Mouse (Mus musculus): ENCODE results near the gene Fance. TPM values are rescaled to one million over a fixed set of nuclear protein-coding genes. Genes with fewer than 3 reads are reported as not detected.

Fance gene
- polyA plus RNA-seq, 1 experiment: 42.0 TPM

- Histone ChIP-seq H3ac (ENCODE audit: control insufficient read depth, insufficient read length, low read depth) (peak overlapping the region; percentile 97), H3K27me3 (ENCODE audit: control insufficient read depth, insufficient read depth, insufficient read length) (no peaks in the 10 kb centered on the region), H3K79me2 (ENCODE audit: control insufficient read depth, insufficient read depth) (peaks cover 20% of the 10 kb centered on the region), H3K4me3 (ENCODE audit: insufficient read depth, poor library complexity, severe bottlenecking) (peak overlapping the region; percentile 59), H3K36me3 (ENCODE audit: control insufficient read depth, insufficient read depth) (peaks cover 16% of the 10 kb centered on the region), H3K79me3 (ENCODE audit: low read depth) (no peaks in the 10 kb centered on the region)
- no peak for TF ChIP-seq CEBPB (IDR thresholded peaks at IDR 0.05; ENCODE audit: low read depth)
Measured at GRCm38 (mm10) chr17:28313880-28314225, 534 bp downstream of the Fance start.

- no peak overlapping the region for H3K4me3 ChIP-seq (ENCODE audit: insufficient read depth, poor library complexity, severe bottlenecking)
- H3ac ChIP-seq (ENCODE audit: control insufficient read depth, insufficient read length, low read depth): no peak overlapping the region
- H3K36me3 ChIP-seq (ENCODE audit: control insufficient read depth, insufficient read depth): peaks cover 30% of the 10 kb centered on the region
- no peaks in the 10 kb centered on the region for H3K27me3 ChIP-seq (ENCODE audit: control insufficient read depth, insufficient read depth, insufficient read length)
- TF ChIP-seq CTCF (IDR thresholded peaks at IDR 0.05; ENCODE audit: control insufficient read depth, insufficient read depth, insufficient read length): no peak
- no peak for TF ChIP-seq MYOG (IDR thresholded peaks at IDR 0.05; ENCODE audit: control insufficient read depth, extremely low read depth, insufficient read length)
- TF ChIP-seq MYOD1 (IDR thresholded peaks at IDR 0.05; ENCODE audit: control insufficient read depth, insufficient read length, low read depth): no peak
- no peak for TF ChIP-seq USF1 (IDR thresholded peaks at IDR 0.05; ENCODE audit: low read depth)
- TF ChIP-seq MAX (IDR thresholded peaks at IDR 0.05): no peak
- no peak for TF ChIP-seq CEBPB (IDR thresholded peaks at IDR 0.05; ENCODE audit: low read depth)
- TF ChIP-seq FOSL1 (IDR thresholded peaks at IDR 0.05; ENCODE audit: insufficient read depth, low read length, poor library complexity, severe bottlenecking): no peak
- H3K79me3 ChIP-seq (ENCODE audit: low read depth): no peaks in the 10 kb centered on the region
- H3K79me2 ChIP-seq (ENCODE audit: control insufficient read depth, insufficient read depth): peaks cover 20% of the 10 kb centered on the region
Measured at GRCm38 (mm10) chr17:28315611-28316160, 2.4 kb downstream of the Fance start.

GRCm38 (mm10) chr17:28316476-28316875 lies 3.2 kb downstream of the Fance start:
- peaks cover 35% of the 10 kb centered on the region for H3K36me3 ChIP-seq (ENCODE audit: control insufficient read depth, insufficient read depth)
- no peaks in the 10 kb centered on the region for H3K27me3 ChIP-seq (ENCODE audit: control insufficient read depth, insufficient read depth, insufficient read length)
- peaks cover 20% of the 10 kb centered on the region for H3K79me2 ChIP-seq (ENCODE audit: control insufficient read depth, insufficient read depth)
- H3K79me3 ChIP-seq (ENCODE audit: low read depth): no peaks in the 10 kb centered on the region
- no peak overlapping the region for H3ac ChIP-seq (ENCODE audit: control insufficient read depth, insufficient read length, low read depth)
- TF ChIP-seq USF1 (IDR thresholded peaks at IDR 0.05; ENCODE audit: low read depth): no peak
- no peak for TF ChIP-seq FOSL1 (IDR thresholded peaks at IDR 0.05; ENCODE audit: insufficient read depth, low read length, poor library complexity, severe bottlenecking)
- no peak for TF ChIP-seq MAX (IDR thresholded peaks at IDR 0.05)
- TF ChIP-seq MYOG (IDR thresholded peaks at IDR 0.05; ENCODE audit: control insufficient read depth, extremely low read depth, insufficient read length): no peak
- TF ChIP-seq MYOD1 (IDR thresholded peaks at IDR 0.05; ENCODE audit: control insufficient read depth, insufficient read length, low read depth): no peak
- no peak for TF ChIP-seq CTCF (IDR thresholded peaks at IDR 0.05; ENCODE audit: control insufficient read depth, insufficient read depth, insufficient read length)
- no peak for TF ChIP-seq CEBPB (IDR thresholded peaks at IDR 0.05; ENCODE audit: low read depth)
- no peak overlapping the region for H3K4me3 ChIP-seq (ENCODE audit: insufficient read depth, poor library complexity, severe bottlenecking)

- no peaks in the 10 kb centered on the region for H3K79me3 ChIP-seq (ENCODE audit: low read depth)
- peaks cover 41% of the 10 kb centered on the region for H3K36me3 ChIP-seq (ENCODE audit: control insufficient read depth, insufficient read depth)
- TF ChIP-seq CTCF (IDR thresholded peaks at IDR 0.05; ENCODE audit: control insufficient read depth, insufficient read depth, insufficient read length) (no peak), MYOG (IDR thresholded peaks at IDR 0.05; ENCODE audit: control insufficient read depth, extremely low read depth, insufficient read length) (no peak), USF1 (IDR thresholded peaks at IDR 0.05; ENCODE audit: low read depth) (no peak), MYOD1 (IDR thresholded peaks at IDR 0.05; ENCODE audit: control insufficient read depth, insufficient read length, low read depth) (no peak), CEBPB (IDR thresholded peaks at IDR 0.05; ENCODE audit: low read depth) (no peak), MAX (IDR thresholded peaks at IDR 0.05) (no peak), FOSL1 (IDR thresholded peaks at IDR 0.05; ENCODE audit: insufficient read depth, low read length, poor library complexity, severe bottlenecking) (no peak)
- H3K79me2 ChIP-seq (ENCODE audit: control insufficient read depth, insufficient read depth): peaks cover 20% of the 10 kb centered on the region
- no peaks in the 10 kb centered on the region for H3K27me3 ChIP-seq (ENCODE audit: control insufficient read depth, insufficient read depth, insufficient read length)
- H3ac ChIP-seq (ENCODE audit: control insufficient read depth, insufficient read length, low read depth): no peak overlapping the region
- no peak overlapping the region for H3K4me3 ChIP-seq (ENCODE audit: insufficient read depth, poor library complexity, severe bottlenecking)
Measured at GRCm38 (mm10) chr17:28317091-28317490, 3.8 kb downstream of the Fance start.

- peaks cover 20% of the 10 kb centered on the region for H3K79me2 ChIP-seq (ENCODE audit: control insufficient read depth, insufficient read depth)
- H3K36me3 ChIP-seq (ENCODE audit: control insufficient read depth, insufficient read depth): peaks cover 47% of the 10 kb centered on the region
- H3ac ChIP-seq (ENCODE audit: control insufficient read depth, insufficient read length, low read depth): no peak overlapping the region
- no peaks in the 10 kb centered on the region for H3K27me3 ChIP-seq (ENCODE audit: control insufficient read depth, insufficient read depth, insufficient read length)
- no peak for TF ChIP-seq CEBPB (IDR thresholded peaks at IDR 0.05; ENCODE audit: low read depth)
- TF ChIP-seq USF1 (IDR thresholded peaks at IDR 0.05; ENCODE audit: low read depth): no peak
- TF ChIP-seq CTCF (IDR thresholded peaks at IDR 0.05; ENCODE audit: control insufficient read depth, insufficient read depth, insufficient read length): no peak
- TF ChIP-seq MAX (IDR thresholded peaks at IDR 0.05): no peak
- TF ChIP-seq MYOD1 (IDR thresholded peaks at IDR 0.05; ENCODE audit: control insufficient read depth, insufficient read length, low read depth): no peak
- no peak for TF ChIP-seq FOSL1 (IDR thresholded peaks at IDR 0.05; ENCODE audit: insufficient read depth, low read length, poor library complexity, severe bottlenecking)
- TF ChIP-seq MYOG (IDR thresholded peaks at IDR 0.05; ENCODE audit: control insufficient read depth, extremely low read depth, insufficient read length): no peak
- H3K79me3 ChIP-seq (ENCODE audit: low read depth): no peaks in the 10 kb centered on the region
- H3K4me3 ChIP-seq (ENCODE audit: insufficient read depth, poor library complexity, severe bottlenecking): no peak overlapping the region
Measured at GRCm38 (mm10) chr17:28317725-28318124, 4.4 kb downstream of the Fance start.

GRCm38 (mm10) chr17:28321700-28322099 lies 8.4 kb downstream of the Fance start:
- no peak overlapping the region for H3ac ChIP-seq (ENCODE audit: control insufficient read depth, insufficient read length, low read depth)
- no peak overlapping the region for H3K4me3 ChIP-seq (ENCODE audit: insufficient read depth, poor library complexity, severe bottlenecking)
- TF ChIP-seq CEBPB (IDR thresholded peaks at IDR 0.05; ENCODE audit: low read depth) (no peak), MYOG (IDR thresholded peaks at IDR 0.05; ENCODE audit: control insufficient read depth, extremely low read depth, insufficient read length) (no peak), MYOD1 (IDR thresholded peaks at IDR 0.05; ENCODE audit: control insufficient read depth, insufficient read length, low read depth) (no peak), USF1 (IDR thresholded peaks at IDR 0.05; ENCODE audit: low read depth) (no peak)
- H3K36me3 ChIP-seq (ENCODE audit: control insufficient read depth, insufficient read depth): peaks cover 59% of the 10 kb centered on the region
- H3K79me3 ChIP-seq (ENCODE audit: low read depth): no peaks in the 10 kb centered on the region
- no peaks in the 10 kb centered on the region for H3K27me3 ChIP-seq (ENCODE audit: control insufficient read depth, insufficient read depth, insufficient read length)
- no peaks in the 10 kb centered on the region for H3K79me2 ChIP-seq (ENCODE audit: control insufficient read depth, insufficient read depth)

All from C2C12 (cell line).